Mouse (Mus musculus) layer of hippocampus, postnatal 14 days (tissue): ENCODE data around the gene Nell2. TPM values are rescaled to one million over a fixed set of nuclear protein-coding genes. Genes with fewer than 3 reads are reported as not detected.

Experiments
- DNase-seq, 2 experiments: peaks; one replicate each; pipeline ENCODE4 v3.0.0; 2021 to 2022; ENCODE audit warnings: low spot score in 2 of 2, mixed read lengths in 1 of 2
- total RNA-seq, 2 experiments: library from RNA; stranded (reverse); gene quantifications; 2 replicates each; pipeline ENCODE4 v1.2.3; 2021

The Nell2 gene
- total RNA-seq, 2 experiments from 2014 or later, result 841 to 860 TPM

GRCm38 (mm10) chr15:95368185-95368584 is 160.2 kb downstream of the Nell2 start:
- no peak for DNase-seq

GRCm38 (mm10) chr15:95366506-95366905 is 161.9 kb downstream of the Nell2 start:
- DNase-seq, result no peak

- DNase-seq, result no peak
Measured at GRCm38 (mm10) chr15:95354806-95355205, 173.6 kb downstream of the Nell2 start.

- DNase-seq, result peak; percentile 16 to 26
Measured at GRCm38 (mm10) chr15:95334323-95335296, 193.7 kb downstream of the Nell2 start.

- DNase-seq, result no peak
Measured at GRCm38 (mm10) chr15:95333229-95333628, 195.1 kb downstream of the Nell2 start.

GRCm38 (mm10) chr15:95330926-95331325 is 197.4 kb downstream of the Nell2 start:
- no peak for DNase-seq

- no peak for DNase-seq
Measured at GRCm38 (mm10) chr15:95322744-95323143, 205.6 kb downstream of the Nell2 start.

- no peak for DNase-seq
Measured at GRCm38 (mm10) chr15:95316626-95317025, 211.7 kb downstream of the Nell2 start.

GRCm38 (mm10) chr15:95314808-95315145 is 213.6 kb downstream of the Nell2 start:
- DNase-seq, result no peak

GRCm38 (mm10) chr15:95314121-95314807 is 214.1 kb downstream of the Nell2 start:
- DNase-seq, result no peak

- no peak for DNase-seq
Measured at GRCm38 (mm10) chr15:95313286-95313685, 215.1 kb downstream of the Nell2 start.

- peak in 1 of 2 experiments; percentile 55 for DNase-seq
Measured at GRCm38 (mm10) chr15:95304102-95304501, 224.3 kb downstream of the Nell2 start.

- no peak for DNase-seq
Measured at GRCm38 (mm10) chr15:95296561-95296960, 231.8 kb downstream of the Nell2 start.

GRCm38 (mm10) chr15:95289047-95289446 is 239.3 kb downstream of the Nell2 start:
- DNase-seq, result no peak

GRCm38 (mm10) chr15:95285199-95285598 is 243.2 kb downstream of the Nell2 start:
- no peak for DNase-seq

GRCm38 (mm10) chr15:95280986-95281385 is 247.4 kb downstream of the Nell2 start:
- DNase-seq, result no peak

GRCm38 (mm10) chr15:95278001-95278400 is 250.4 kb downstream of the Nell2 start:
- no peak for DNase-seq

GRCm38 (mm10) chr15:95276556-95276955 is 251.8 kb downstream of the Nell2 start:
- DNase-seq, result no peak

- no peak for DNase-seq
Measured at GRCm38 (mm10) chr15:95275553-95275952, 252.8 kb downstream of the Nell2 start.

- DNase-seq, result no peak
Measured at GRCm38 (mm10) chr15:95273236-95273635, 255.1 kb downstream of the Nell2 start.

- DNase-seq, result no peak
Measured at GRCm38 (mm10) chr15:95272167-95272566, 256.2 kb downstream of the Nell2 start.
